Mouse (Mus musculus) heart, adult 9 months (tissue): ENCODE results near the gene Nxn.

Source experiments
- DNase-seq, 2 experiments: peaks; one replicate each; pipeline ENCODE4 v3.0.0; 2022; ENCODE audit warnings: low spot score in 2 of 2

Nxn gene

DNA sequence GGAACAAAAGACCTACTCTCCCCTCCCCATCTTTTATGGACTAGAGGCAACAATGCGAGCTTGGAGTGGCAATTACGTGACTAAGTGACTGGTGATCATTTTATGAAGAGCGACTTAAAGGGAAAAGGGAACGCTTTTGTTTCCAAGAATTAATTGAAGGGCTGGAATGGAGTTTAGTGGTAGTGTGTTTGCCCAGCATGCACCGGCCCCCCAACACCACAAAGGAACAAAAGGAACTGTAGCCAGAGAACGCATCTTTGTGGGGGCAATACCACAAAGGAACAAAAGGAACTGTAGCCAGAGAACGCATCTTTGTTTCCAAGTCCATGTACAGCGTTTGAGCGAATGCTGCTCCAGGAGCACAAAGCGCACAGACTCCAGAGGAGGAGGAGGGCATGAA lies 64.0 kb downstream of the Nxn start:
- no peak for DNase-seq

DNA sequence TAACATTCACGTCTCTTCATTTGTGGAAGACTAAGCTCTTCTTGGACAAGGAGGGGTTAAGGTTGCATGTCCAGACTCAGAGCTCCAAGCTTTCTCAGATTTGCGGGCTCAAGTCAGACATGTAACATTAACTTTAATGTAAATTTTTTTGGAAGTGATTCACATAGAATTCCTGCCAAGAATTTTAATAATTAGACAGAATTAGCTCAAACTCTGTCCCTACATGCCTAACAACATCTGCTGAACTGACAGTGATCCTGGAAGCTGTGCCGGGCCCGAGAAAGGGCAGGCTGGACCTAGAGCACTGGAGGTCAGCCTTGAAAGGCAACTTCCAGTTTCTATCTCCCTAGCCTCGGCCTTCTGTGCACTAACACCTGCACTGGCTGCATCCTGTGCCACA lies 66.7 kb downstream of the Nxn start:
- DNase-seq: no peak

DNA sequence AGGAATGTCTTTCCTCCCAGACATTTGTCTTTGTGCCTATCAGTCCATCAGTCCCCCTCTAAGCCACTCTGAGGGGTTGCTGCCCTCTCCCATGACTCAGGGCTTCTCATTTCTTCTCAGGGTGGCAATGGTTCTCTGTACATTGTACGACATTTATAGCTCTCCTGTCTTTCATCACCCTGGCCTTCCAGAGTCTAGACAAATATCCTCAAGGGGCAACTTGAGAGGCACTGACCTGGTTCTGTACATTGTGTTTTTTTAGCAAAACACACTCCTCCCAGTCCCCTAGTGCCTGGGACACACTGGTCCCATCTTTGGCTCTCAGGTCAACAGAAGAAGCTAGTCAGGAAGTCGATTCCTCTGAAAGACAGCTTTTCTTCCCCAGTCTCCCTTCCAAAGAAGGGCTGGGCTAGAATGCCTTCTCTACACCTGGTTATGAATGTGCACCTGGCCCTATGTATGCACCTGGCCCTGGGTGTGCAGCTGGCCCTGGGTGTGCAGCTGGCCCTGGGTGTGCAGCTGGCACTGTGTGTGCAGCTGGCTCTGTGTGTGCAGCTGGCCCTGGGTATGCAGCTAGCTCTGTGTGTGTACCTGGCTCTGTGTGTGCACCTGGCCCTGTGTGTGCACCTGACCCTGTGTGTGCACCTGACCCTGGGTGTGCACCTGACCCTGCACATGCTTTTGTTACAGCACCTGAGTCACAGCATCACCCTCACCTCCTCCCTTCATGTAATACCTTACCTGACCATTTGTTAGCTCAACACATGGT lies 70.2 kb downstream of the Nxn start:
- no peak for DNase-seq

DNA sequence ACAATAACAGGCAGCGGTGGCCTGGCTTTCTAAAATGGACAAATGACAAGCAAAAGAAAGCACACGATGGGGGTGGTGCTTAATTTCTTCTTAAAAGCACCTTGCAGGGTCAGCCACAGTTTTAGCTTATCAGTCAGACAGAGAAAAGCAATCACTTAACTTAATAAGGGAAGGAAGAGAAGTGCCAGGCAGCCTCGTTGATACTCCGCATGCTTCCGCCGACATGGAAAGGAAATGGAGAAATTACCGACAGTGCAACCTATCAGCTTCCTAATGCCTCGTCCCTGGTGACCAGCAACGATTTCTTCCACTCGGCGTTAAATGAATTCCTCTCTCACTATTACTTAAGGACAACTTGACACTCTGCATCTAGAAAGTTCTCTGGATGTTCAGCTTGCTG lies 70.9 kb downstream of the Nxn start:
- no peak for DNase-seq

DNA sequence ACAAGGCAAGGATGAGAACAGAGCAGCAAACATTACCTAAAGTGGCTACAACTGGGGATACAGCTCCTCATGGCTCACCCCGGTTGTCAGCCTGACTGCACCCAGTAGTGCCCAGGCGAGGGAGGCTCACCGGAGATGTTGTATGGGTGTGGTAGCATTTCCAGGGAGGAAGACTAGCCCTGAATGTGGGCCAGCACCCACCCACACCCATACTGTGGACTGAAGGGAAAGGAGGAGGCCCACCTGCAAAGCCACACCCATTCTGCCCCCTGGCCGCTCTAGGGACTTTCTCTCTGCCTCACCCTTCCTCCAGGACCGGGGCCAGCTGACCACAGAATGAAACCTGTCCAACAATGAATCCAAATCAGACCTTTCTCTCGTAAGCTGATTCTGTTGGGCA lies 72.3 kb downstream of the Nxn start:
- peak; percentile 52 to 61 for DNase-seq

DNA sequence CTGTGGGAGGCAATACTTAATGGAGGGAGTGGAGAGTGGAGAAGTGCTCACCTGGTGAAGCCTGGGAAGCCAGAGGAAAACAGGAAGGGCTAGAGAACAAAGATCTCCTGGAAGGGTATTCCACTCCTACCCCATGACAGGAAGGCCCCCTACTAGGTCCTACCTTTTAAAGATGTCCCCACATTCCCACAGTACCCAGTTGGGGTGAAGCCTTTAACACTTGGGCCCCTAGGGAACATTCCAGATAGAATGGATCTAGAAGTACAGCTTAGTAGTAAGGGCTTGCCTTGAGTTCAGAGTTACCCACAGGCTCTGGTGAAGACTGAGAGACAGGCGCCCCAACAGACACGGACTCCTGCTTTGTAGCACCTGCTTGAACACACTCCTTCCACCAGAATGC lies 72.9 kb downstream of the Nxn start:
- DNase-seq: no peak

DNA sequence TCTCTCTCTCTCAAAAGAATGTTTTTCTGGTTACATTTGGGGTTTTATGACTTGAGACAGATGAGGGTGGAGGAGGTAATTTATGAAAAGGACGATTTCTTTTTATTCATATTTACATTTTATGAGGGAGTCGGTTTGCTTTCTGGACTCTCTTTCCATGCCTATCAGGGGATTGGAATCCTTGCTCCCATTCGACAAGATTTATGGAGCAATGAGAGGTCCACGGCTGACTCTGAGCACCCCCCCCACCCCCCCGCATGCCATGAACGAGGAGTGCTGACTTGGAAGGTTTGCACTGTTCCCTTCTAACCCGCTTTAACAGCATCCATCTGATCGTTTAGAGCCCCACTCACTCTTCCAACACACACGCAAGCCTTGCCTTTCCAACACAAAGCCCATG lies 74.1 kb downstream of the Nxn start:
- no peak for DNase-seq

DNA sequence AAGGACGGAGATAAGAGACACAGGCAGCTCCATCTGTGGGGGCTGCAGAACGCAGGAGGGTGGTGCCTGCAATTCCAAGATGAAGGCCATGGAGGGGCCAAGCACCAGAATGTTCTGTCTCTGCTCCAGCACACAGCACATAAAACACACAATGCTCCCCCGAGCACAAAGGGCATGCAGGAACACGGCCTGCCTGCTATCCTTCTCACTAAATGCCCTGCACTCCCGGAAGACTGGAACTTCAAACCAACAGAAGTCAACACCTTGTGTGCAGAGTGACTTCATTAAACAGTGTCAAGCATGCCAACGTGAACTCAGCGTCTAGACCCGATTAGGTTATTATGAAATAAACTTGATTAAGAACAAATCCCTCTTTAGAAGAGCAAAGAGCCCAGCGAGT lies 74.7 kb downstream of the Nxn start:
- DNase-seq: no peak

DNA sequence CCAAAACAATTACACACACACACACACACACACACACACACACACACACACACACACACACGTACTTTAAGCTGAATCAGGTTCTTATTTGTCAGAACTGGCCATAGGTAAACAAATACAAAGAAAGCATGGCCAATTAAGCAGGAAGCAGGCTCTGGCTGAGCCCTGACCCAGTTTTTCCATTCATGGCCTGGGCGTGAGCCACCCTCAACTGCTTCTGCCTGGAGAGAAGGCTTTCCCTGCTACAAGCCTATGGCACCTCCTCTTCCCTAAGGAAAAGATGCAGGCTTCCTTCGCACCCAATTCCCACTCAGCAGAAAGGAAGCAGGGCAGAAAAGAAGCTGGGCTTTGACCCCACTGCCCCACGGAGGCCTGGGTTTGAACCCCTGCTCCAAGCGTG lies 76.0 kb downstream of the Nxn start:
- peak in 1 of 2 experiments; percentile 29 for DNase-seq

DNA sequence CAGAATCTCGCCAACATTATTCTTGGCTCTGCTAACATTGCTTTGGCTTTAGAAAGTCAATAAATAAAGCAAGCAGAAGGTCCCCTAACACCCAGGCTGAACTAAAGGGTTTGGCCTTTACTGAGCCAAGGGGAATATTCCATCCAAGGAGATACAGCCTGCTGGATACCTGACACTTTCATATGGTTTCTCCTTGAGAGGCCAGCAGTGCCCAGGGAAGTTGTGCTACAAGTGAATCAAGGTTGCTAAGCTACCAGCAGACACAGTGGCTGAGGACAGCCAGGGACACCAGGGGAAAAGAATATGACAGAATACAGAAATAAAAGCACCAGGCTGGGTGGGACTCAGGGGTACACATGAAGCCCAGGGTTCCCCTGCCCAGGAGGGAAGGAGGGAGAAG lies 76.9 kb downstream of the Nxn start:
- peak; percentile 21 to 26 for DNase-seq

DNA sequence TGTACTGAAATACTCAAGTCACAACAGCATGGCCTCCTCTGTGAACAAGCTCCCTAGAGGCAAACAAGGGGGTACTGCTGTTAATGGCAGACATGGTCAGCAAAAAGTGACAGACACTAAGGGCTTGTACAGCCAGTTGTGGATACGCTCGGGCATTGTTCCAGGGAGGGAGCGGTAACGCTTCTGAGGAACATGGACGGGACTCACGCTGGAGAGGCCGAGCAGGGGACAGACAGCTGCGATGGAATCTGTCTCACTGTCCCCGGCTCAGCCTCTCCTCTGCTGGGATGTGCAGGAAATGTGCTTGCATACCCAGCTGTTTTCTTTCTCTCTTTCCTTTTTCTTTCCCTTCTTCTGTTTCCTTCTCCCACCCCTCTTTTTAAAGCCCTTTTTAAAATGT lies 78.5 kb downstream of the Nxn start:
- DNase-seq: no peak

DNA sequence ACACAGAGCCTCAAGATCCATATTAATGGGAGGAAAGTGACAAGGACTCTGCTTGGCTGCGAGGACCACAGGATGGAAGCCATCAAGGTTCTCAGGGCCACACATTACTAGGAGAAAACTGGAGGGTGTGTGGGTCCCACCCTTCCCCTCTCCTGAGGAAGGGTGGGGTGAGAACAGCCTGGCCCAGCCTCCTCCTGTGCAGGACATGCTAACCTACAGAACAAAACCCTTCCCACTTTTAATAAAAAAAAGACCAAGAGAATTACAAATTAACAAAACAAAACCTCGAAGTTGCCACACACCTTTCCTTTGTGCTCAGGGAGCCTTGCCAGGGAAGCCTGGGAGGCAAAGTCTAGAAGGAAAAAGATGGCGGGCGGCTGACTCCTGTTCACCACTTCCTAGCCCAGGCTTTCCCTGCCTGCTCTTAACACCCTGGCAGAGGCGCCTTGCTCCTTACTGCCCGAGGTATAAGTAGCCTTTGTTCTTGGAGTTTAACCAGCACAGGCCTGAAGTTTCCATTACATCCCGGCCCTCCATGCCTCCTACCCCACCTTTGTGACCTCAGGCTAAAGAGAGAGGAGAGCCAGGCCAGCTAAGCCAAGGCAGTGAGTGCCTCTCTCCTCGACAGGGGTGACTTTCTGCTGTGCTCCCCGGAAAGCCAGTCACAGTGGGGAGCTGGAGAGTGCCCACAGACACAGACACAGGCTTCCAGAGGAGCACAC lies 79.1 kb downstream of the Nxn start:
- peak in 1 of 2 experiments; percentile 31 for DNase-seq

DNA sequence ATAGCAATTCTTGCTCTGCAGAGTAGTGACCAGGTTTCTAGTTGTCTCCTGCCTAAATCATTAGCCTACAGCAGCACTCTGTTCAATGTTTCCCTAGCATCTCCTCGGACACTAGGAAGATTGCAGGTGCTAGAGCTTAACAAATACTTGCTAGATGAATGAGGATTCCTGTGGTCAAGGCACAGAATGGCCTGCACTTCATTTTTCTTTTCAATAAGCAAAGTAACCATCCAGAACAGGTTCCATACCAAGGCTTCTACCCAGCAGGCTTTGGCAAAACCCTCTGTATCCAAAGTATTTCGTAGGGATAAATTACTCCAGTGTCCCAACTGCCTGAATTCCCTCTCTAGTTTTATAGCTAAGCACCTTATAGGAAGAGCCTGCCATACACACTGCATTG lies 81.0 kb downstream of the Nxn start:
- DNase-seq: no peak

DNA sequence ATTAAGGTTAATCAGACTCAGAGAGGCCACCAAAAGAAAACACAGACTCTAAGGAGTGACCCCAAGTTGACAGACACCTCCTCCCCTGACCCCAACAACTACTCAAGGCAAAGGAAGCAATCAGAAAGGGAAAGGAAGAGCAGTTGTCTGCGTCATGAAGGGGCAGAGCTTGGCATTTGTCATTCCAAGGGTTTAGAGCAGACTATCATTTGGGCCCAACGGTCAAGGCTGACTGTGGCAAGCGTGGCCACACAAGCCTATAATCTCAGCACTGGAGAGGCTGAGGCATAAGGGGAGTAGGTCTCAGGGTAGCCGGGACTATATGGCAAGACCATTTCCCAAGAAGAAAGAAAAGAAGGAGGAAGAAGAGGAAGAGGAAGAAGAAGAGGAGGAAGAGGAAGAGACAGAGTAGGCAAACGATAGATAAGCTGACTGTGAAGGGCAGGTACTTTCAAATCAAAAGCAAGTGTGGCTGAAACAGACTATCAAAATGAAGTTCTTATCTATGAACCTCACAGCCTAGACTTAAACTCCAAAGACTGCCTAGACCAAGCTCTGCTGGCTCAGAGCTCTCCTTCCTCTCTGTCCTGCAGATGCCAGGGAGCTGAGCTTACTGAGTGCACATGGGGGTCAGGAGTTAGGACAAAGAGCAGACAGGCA lies 83.0 kb downstream of the Nxn start:
- no peak for DNase-seq

DNA sequence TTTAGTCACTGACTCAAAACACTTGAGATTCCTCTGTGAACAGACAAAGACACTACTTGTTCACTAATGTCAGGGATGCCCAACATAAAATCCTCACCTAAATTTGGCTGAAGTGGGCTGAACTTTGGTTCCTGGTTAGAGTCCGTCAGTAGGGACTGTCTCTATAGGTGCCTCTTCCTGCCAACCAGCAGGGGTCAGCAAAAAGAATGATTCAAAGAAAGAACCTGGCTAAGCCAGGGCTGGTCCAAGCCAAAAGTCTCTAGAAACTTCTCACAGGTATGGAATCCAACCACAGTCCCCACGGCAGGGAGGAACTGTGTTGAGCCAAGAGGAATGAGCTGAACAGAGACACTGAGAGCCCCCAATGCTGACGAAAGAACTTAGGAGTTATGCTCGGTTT lies 84.2 kb downstream of the Nxn start:
- no peak for DNase-seq

DNA sequence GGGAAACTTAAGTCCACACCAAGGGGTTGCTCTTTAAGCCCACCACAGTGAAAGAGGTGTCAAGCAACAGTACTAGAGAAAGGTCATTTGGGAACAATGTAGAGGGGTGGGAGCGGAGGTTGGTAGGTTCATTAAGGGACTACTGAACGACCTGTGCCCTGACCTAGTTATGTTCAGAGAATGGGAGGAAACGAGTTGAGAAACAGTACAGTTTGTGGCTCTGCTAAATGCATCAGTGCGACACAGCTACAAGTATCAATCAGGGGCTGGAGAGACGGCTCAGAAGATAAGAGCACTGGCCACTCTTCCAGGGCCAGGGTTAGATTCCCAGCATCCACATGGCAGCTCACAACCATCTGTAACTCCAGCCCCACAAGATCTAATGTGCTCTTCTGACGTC lies 84.8 kb downstream of the Nxn start:
- DNase-seq: peak; percentile 52 to 80

DNA sequence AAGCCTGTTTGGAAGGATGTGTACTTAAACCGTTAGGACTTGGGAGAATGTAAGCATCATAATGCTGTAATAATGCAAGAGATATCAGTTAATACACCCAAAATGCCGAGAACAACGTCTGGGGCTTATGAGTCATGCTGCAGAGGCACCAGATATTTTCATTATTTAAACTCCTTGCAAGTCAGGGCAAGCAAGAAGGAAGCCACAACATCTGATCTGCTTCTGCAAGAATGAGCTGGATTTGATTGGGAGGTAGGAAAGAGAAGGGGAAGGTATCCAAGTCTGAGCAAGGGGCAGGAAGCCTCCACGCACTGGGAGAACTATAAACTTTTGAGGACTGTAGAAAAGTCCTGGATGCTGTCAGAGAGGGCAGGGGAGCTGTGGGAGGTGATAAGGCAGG lies 86.1 kb downstream of the Nxn start:
- DNase-seq: no peak

DNA sequence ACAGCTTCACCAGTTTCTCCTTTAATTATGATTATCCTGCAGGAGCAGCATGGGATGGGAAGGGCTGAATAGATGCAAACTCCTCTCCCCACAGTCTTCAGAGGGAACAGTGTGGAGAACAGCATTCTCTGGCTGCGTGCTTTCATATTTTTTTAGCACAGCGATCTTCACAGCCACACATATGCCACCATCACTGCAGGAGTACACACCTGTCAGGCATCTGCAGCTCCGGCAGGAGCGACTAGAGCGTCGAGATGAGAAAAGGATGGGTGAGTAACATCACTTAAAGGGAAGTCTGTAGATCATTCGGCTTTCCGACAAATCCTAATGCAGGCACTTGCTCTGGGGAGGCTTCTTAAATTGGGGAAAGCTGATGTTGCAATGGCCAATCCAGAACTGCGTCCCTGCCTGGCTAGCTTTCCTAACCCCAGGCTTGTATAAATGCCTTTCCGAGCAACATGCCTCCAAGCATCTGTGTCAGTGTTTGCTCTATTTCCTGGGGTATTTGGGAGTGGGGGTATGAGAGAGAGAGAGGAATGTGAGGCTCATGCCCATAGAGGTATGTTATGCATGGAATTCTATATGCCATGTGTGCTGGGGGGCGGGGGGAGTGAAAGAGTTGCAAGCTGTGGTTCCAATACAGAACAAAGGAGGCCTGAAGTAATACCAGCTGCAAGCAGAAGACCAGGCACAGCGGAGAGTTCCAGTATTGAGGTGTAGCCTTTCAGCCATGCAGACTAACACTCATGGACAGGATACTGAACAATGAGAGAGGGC lies 87.5 kb downstream of the Nxn start:
- DNase-seq: no peak

DNA sequence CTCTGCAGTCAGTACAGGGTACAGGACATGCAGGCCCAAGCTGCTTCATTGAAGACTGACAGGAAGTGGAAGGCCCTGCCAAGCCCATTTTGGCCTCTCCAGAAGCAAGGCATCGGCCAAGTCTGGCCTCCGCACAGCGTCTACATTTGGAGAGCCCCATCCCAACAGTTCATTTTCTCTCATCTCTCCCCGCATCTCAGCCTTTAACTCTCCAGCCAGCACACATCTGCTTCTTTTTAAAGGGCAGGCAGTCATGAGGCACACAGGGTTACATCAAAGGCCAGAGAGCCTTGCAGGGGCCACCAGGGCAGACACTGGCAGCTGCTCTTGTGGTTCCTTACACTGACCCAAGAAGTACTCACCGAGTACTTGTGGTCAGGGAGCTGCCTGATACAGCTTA lies 89.1 kb downstream of the Nxn start:
- no peak for DNase-seq

DNA sequence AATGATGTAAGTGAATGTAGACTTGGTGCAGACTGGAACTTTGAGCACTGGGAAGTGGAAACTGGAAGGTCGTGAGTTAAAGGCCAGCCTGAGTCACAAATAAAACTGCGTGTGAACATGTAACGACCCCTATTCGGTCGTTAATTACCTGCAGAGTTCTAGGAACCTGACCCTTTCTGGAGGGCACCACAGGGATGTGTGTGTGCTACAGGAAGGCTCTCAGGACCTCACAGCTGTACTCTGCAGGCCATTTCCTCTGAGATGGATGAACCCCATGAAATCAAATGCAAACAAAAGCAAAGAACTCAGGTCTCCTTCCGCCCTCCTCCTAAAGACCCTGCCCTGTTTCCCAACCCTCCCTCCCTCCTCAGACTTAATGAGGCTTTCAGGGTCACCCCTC lies 89.9 kb downstream of the Nxn start:
- DNase-seq: no peak

DNA sequence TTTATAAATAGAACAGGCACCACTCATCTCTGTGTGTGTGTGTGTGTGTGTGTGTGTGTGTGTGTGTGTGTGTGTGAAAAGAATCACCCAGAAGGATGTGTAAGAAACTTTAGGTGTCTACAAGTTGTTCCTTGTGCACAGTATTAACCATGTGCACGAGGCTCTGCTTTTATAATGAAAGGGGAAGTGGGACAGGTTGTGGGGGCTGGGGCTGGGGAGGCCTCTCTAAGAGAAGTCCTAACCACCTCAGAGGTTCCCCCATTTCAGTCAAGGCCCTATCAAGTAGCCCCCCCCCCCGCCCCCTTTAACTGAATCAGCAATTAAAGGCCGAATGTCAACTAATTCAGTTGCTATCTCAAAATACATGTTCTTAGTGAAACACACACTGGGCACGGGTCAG lies 92.2 kb downstream of the Nxn start:
- no peak for DNase-seq

DNA sequence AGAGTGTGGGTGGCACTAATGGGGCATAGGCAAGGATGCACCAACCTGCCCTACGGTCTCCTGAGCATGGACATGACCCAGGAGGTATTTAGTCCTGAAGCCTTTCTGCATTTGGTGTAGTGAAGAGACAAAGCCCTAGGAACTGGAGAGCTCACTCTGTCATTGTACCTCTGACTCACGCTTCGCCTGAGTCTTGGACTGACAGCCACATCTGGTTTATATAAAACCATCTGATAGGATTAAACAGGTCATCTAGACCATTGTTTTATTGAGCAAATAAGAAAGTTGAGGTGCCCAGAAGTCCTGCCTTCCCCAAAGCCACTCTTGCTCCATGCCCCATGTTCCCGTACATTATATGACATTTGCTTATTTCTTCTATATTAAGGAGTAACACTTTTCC lies 93.4 kb downstream of the Nxn start:
- DNase-seq: no peak
